Mouse (Mus musculus) small intestine, adult 2 months (tissue): Measurements from ENCODE around the gene Ptprd.

ENCODE experiments used
- CTCF ChIP-seq: fragments of 200-500 bp; IDR thresholded peaks from 2 replicates; pipeline ENCODE4 v1.5.1; 2012; ENCODE audit warnings: low read depth, mild to moderate bottlenecking, control low read depth, inconsistent platforms, low read length, moderate library complexity, mixed read lengths; ENCODE audit not compliant: insufficient replicate concordance, insufficient read length; ENCODE audit errors: extremely low read depth
- POLR2A ChIP-seq: fragments of 200-500 bp; IDR thresholded peaks from 2 replicates; pipeline ENCODE4 v1.6.1; 2012; ENCODE audit warnings: low read depth, mild to moderate bottlenecking, control low read depth, inconsistent platforms, low read length, moderate library complexity

- TF ChIP-seq CTCF: no peak
- TF ChIP-seq POLR2A: no peak
Observed at GRCm38 (mm10) chr4:77763790-77764189, 448.0 kb downstream of the Ptprd start.
